In genomic region chr6:71830690-71831580, GRCm38 (mm10) we compare ENCODE assay signal across 8 mouse cellular contexts. TPM values are rescaled to one million over a fixed set of nuclear protein-coding genes. Genes with fewer than 3 reads are reported as not detected.
DNase-seq lines count a peak whose midpoint lies in the region; ATAC-seq and TF ChIP-seq lines count a peak whose summit lies in the region.

TSS of gene Immt (plus strand) at chr6:71831331.

- no peak for TF ChIP-seq EP300 in CH12.LX (IDR thresholded peaks at IDR 0.05; ENCODE audit: low read length)

- H3K4me2 ChIP-seq in CH12.LX (ENCODE audit: insufficient read depth, low read depth, poor library complexity, severe bottlenecking), result peak within 1 kb of the TSS; percentile 88
- peak within 1 kb of the TSS; percentile 69 for H3K4me2 ChIP-seq in forebrain, embryonic 11.5 days (ENCODE audit: low read depth, low read length, severe bottlenecking)
- peak within 1 kb of the TSS; percentile 86 for H3K4me2 ChIP-seq in heart, embryonic 16.5 days (ENCODE audit: low read depth, low read length)
- H3K4me2 ChIP-seq in liver, embryonic 15.5 days, result peak within 1 kb of the TSS; percentile 92
- H3K4me2 ChIP-seq in neural tube, embryonic 12.5 days (replicated peaks), result peak within 1 kb of the TSS; percentile 59

- no peaks in the 10 kb centered on the region for H3K9me3 ChIP-seq in CH12.LX (replicated peaks; ENCODE audit: low read length)
- H3K9me3 ChIP-seq in forebrain, embryonic 11.5 days (ENCODE audit: control insufficient read depth, low read length), result no peaks in the 10 kb centered on the region
- no peaks in the 10 kb centered on the region for H3K9me3 ChIP-seq in heart, embryonic 16.5 days (replicated peaks; ENCODE audit: control insufficient read depth, low read length)
- H3K9me3 ChIP-seq in liver, embryonic 15.5 days (replicated peaks), result no peaks in the 10 kb centered on the region
- no peaks in the 10 kb centered on the region for H3K9me3 ChIP-seq in neural tube, embryonic 12.5 days

- peaks cover 30% of the 10 kb centered on the region for H3K79me2 ChIP-seq in CH12.LX (replicated peaks; ENCODE audit: control insufficient read depth, extremely low read depth, insufficient read depth, poor library complexity, severe bottlenecking)

- peak; percentile 96 for DNase-seq in CH12.LX (ENCODE audit: extremely low read depth)
- DNase-seq in c-Kit-positive CD71-positive TER-119-negative erythroid progenitor cells, embryonic 14.5 days (ENCODE audit: low read depth), result peak; percentile 94
- peak; percentile 98 for DNase-seq in forebrain, embryonic 11.5 days (ENCODE audit: low spot score)
- DNase-seq in kidney, postnatal 36 days, result peak; percentile 98
- DNase-seq in telencephalon, adult 2 months (ENCODE audit: low read depth, low spot score), result peak; percentile 97

- peak; percentile 89 for TF ChIP-seq POLR2A in CH12.LX (IDR thresholded peaks at IDR 0.05; ENCODE audit: low read depth, low read length)

- no peak for TF ChIP-seq CTCF in CH12.LX (conservative IDR thresholded peaks at IDR 0.05 in 1 of 2, IDR thresholded peaks at IDR 0.05 in 1 of 2; ENCODE audit: low read depth in 2 of 2, low read length in 2 of 2)

- dilution Hi-C loops in CH12.LX (cut with MboI; ENCODE audit: extremely low pct_ligation_motif_present, extremely low pct_unique_long_range_greater_than_20kb, low sequenced_read_pairs), result no loop called here

- under 1% methylated on average over 64 of the region's 64 CpGs for WGBS in forebrain, embryonic 11.5 days
- WGBS in heart, embryonic 16.5 days, result under 1% methylated on average over 64 of the region's 64 CpGs
- under 1% methylated on average over 64 of the region's 64 CpGs for WGBS in liver, embryonic 15.5 days (ENCODE audit: insufficient replicate concordance)
- WGBS in neural tube, embryonic 12.5 days, result under 1% methylated on average over 64 of the region's 64 CpGs

- peak; percentile 99 for ATAC-seq in forebrain, embryonic 11.5 days (replicated peaks; ENCODE audit: low FRiP score)
- ATAC-seq in heart, embryonic 16.5 days (replicated peaks; ENCODE audit: extremely low read depth, insufficient read depth, low FRiP score), result peak; percentile 99
- ATAC-seq in liver, embryonic 15.5 days (ENCODE audit: insufficient read depth), result peak; percentile 99
- ATAC-seq in neural tube, embryonic 12.5 days (ENCODE audit: low FRiP score, low read depth), result peak; percentile 100

- in situ Hi-C loops in CH12.LX (cut with MboI; ENCODE audit: low pct_ligation_motif_present, low pct_unique_long_range_greater_than_20kb, low sequenced_read_pairs), result no loop called here

- H3K4me1 ChIP-seq in CH12.LX (ENCODE audit: control insufficient read depth in 1 of 2, insufficient read depth in 2 of 2), result peaks cover 4 to 23% of the 10 kb centered on the region in 2 experiments; a peak in 3 of 4 replicates
- no peaks in the 10 kb centered on the region; the same call in 1 of the 2 replicates for H3K4me1 ChIP-seq in forebrain, embryonic 11.5 days (replicated peaks; ENCODE audit: control insufficient read depth, insufficient read depth, low read length)
- peaks cover 8% of the 10 kb centered on the region for H3K4me1 ChIP-seq in heart, embryonic 16.5 days (ENCODE audit: control insufficient read depth, insufficient read depth, low read length)
- peaks cover 23% of the 10 kb centered on the region for H3K4me1 ChIP-seq in liver, embryonic 15.5 days (replicated peaks)
- H3K4me1 ChIP-seq in neural tube, embryonic 12.5 days, result peaks cover 14% of the 10 kb centered on the region; the same call in 1 of the 2 replicates

- peak within 1 kb of the TSS; percentile 94 for H3K27ac ChIP-seq in CH12.LX (ENCODE audit: insufficient read depth, low read depth)
- H3K27ac ChIP-seq in forebrain, embryonic 11.5 days (ENCODE audit: low read depth, low read length), result peak within 1 kb of the TSS; percentile 75
- H3K27ac ChIP-seq in heart, embryonic 16.5 days (ENCODE audit: low read length), result peak within 1 kb of the TSS; percentile 98
- H3K27ac ChIP-seq in liver, embryonic 15.5 days (replicated peaks), result peak within 1 kb of the TSS; percentile 97
- H3K27ac ChIP-seq in neural tube, embryonic 12.5 days, result peak within 1 kb of the TSS; percentile 51

- H3K4me3 ChIP-seq in CH12.LX (replicated peaks in 1 of 3; ENCODE audit: low read depth in 2 of 3, low read length in 2 of 3, poor library complexity in 1 of 3), result peak within 1 kb of the TSS; percentile 97 to 100 (median 98)
- H3K4me3 ChIP-seq in forebrain, embryonic 11.5 days (ENCODE audit: low read depth, low read length), result peak within 1 kb of the TSS; percentile 89
- peak within 1 kb of the TSS; percentile 99 for H3K4me3 ChIP-seq in heart, embryonic 16.5 days (ENCODE audit: low read length)
- peak within 1 kb of the TSS; percentile 100 for H3K4me3 ChIP-seq in liver, embryonic 15.5 days (replicated peaks)
- peak within 1 kb of the TSS; percentile 73 for H3K4me3 ChIP-seq in neural tube, embryonic 12.5 days

- H3K36me3 ChIP-seq in CH12.LX (replicated peaks in 1 of 2; ENCODE audit: control insufficient read depth in 1 of 2, insufficient read depth in 1 of 2, low read length in 1 of 2), result peaks cover 4 to 20% of the 10 kb centered on the region in 2 experiments
- H3K36me3 ChIP-seq in forebrain, embryonic 11.5 days (ENCODE audit: control insufficient read depth, insufficient read depth, low read length), result no peaks in the 10 kb centered on the region; the same call in 1 of the 2 replicates
- peaks cover 4% of the 10 kb centered on the region; the same call in 1 of the 2 replicates for H3K36me3 ChIP-seq in heart, embryonic 16.5 days (ENCODE audit: control insufficient read depth, insufficient read depth)
- peaks cover 20% of the 10 kb centered on the region for H3K36me3 ChIP-seq in liver, embryonic 15.5 days (replicated peaks)
- 0 out of 2 replicates have a peak, but pooled peaks cover 3% of the 10 kb centered on the region for H3K36me3 ChIP-seq in neural tube, embryonic 12.5 days

- TF ChIP-seq RAD21 in CH12.LX (IDR thresholded peaks at IDR 0.05; ENCODE audit: low read depth, low read length), result no peak

- H3K27me3 ChIP-seq in CH12.LX (replicated peaks), result no peaks in the 10 kb centered on the region
- no peaks in the 10 kb centered on the region; the same call in 1 of the 2 replicates for H3K27me3 ChIP-seq in forebrain, embryonic 11.5 days (ENCODE audit: control insufficient read depth, insufficient read depth, low read length)
- H3K27me3 ChIP-seq in heart, embryonic 16.5 days (ENCODE audit: control insufficient read depth, insufficient read depth, low read length), result no peaks in the 10 kb centered on the region
- peaks cover 4% of the 10 kb centered on the region; the same call in 1 of the 2 replicates for H3K27me3 ChIP-seq in liver, embryonic 15.5 days
- no peaks in the 10 kb centered on the region for H3K27me3 ChIP-seq in neural tube, embryonic 12.5 days (replicated peaks)

- H3K9ac ChIP-seq in CH12.LX (ENCODE audit: insufficient read depth, low read depth), result peak within 1 kb of the TSS; percentile 99
- H3K9ac ChIP-seq in forebrain, embryonic 11.5 days (ENCODE audit: low read length), result peak within 1 kb of the TSS; percentile 88
- peak within 1 kb of the TSS; percentile 98 for H3K9ac ChIP-seq in heart, embryonic 16.5 days (ENCODE audit: low read length)
- peak within 1 kb of the TSS; percentile 95 for H3K9ac ChIP-seq in liver, embryonic 15.5 days
- peak within 1 kb of the TSS; percentile 73 for H3K9ac ChIP-seq in neural tube, embryonic 12.5 days

TF ChIP-seq in CH12.LX, 34 proteins besides CTCF, POLR2A, EP300 and RAD21 (continues in another document):
- TF ChIP-seq ELF1 (IDR thresholded peaks at IDR 0.05; ENCODE audit: low read depth, low read length) (peak; percentile 93), ZKSCAN1 (IDR thresholded peaks at IDR 0.05; ENCODE audit: borderline replicate concordance, low read depth, low read length) (no peak), CHD1 (IDR thresholded peaks at IDR 0.05; ENCODE audit: low read depth, low read length) (peak; percentile 53), ZC3H11A (IDR thresholded peaks at IDR 0.05; ENCODE audit: low read depth, low read length) (no peak), KAT2A (IDR thresholded peaks at IDR 0.05; ENCODE audit: insufficient replicate concordance, low read length) (peak; percentile 98), UBTF (IDR thresholded peaks at IDR 0.05; ENCODE audit: low read depth, low read length) (no peak), E2F4 (IDR thresholded peaks at IDR 0.05; ENCODE audit: insufficient replicate concordance, low read depth, low read length) (peak; percentile 74; the same call in 1 of the 2 replicates), PAX5 (IDR thresholded peaks at IDR 0.05; ENCODE audit: low read length) (no peak), MAX (IDR thresholded peaks at IDR 0.05; ENCODE audit: low read length) (no peak), NELFE (IDR thresholded peaks at IDR 0.05; ENCODE audit: low read depth, low read length) (peak; percentile 88), RCOR1 (conservative IDR thresholded peaks at IDR 0.05; ENCODE audit: low read depth, low read length) (peak; percentile 91), IRF4 (IDR thresholded peaks at IDR 0.05; ENCODE audit: low read depth, low read length) (peak; percentile 59), POLR2AphosphoS2 (IDR thresholded peaks at IDR 0.05; ENCODE audit: low read depth, low read length) (peak; percentile 80), TCF12 (IDR thresholded peaks at IDR 0.05; ENCODE audit: low read depth, low read length) (peak; percentile 89), MAFK (IDR thresholded peaks at IDR 0.05; ENCODE audit: insufficient replicate concordance, low read length) (0 out of 2 replicates have a peak, but pooled peaks have one; percentile 12), USF2 (conservative IDR thresholded peaks at IDR 0.05; ENCODE audit: low read depth, low read length) (no peak), MAZ (IDR thresholded peaks at IDR 0.05; ENCODE audit: low read depth, low read length) (peak; percentile 77; the same call in 1 of the 2 replicates), GABPA (IDR thresholded peaks at IDR 0.05; ENCODE audit: insufficient replicate concordance, low read depth, low read length) (peak; percentile 55; the same call in 1 of the 2 replicates), JUN (IDR thresholded peaks at IDR 0.05; ENCODE audit: insufficient read depth, low read depth, low read length) (no peak), HCFC1 (IDR thresholded peaks at IDR 0.05; ENCODE audit: low read depth, low read length) (peak; percentile 93), NRF1 (IDR thresholded peaks at IDR 0.05; ENCODE audit: low read depth, low read length) (peak; percentile 99), USF1 (IDR thresholded peaks at IDR 0.05; ENCODE audit: low read depth, low read length) (no peak)

RNA-seq across cellular contexts. Expression of gene Immt, which starts in this region (rescaled TPM):
- total RNA-seq in CH12.LX (2012; rRNA removed) (97.5 and 126 TPM in 2 replicates), CH12.LX (2014; rRNA removed) (156 and 161 TPM in 2 replicates)
- polyA plus RNA-seq in CH12.LX (2012; ENCODE audit: insufficient read length, low read depth), result 146 and 156 TPM in 2 replicates
- polyA plus RNA-seq in forebrain, embryonic 11.5 days (2014; fragmentation: Nextera tagmentation; extraction: Ambion mirVana), result 201 and 211 TPM in 2 replicates
- polyA plus RNA-seq in heart, embryonic 16.5 days (2015; fragmentation: Nextera tagmentation; extraction: Ambion mirVana), result 368 and 402 TPM in 2 replicates
- polyA plus RNA-seq in liver, embryonic 15.5 days (2015; fragmentation: Nextera tagmentation; extraction: Ambion mirVana), result 121 and 123 TPM in 2 replicates
- 155 and 162 TPM in 2 replicates for polyA plus RNA-seq in neural tube, embryonic 12.5 days (2016; fragmentation: Nextera tagmentation; extraction: Ambion mirVana)

Comparison
In these comparisons a context has a peak if more than half of its experiments do, and no peak if none do; other contexts are left out.
1. Peak in every context shown above with its lines: DNase-seq, ATAC-seq, H3K4me3 ChIP-seq and H3K27ac ChIP-seq.